Mouse (Mus musculus): ENCODE data around the gene Slc39a11. TPM values are rescaled to one million over a fixed set of nuclear protein-coding genes. Genes with fewer than 3 reads are reported as not detected.

Gene Slc39a11
- polyA plus RNA-seq, 1 experiment from 2014 or later: 25.4 TPM

DNA sequence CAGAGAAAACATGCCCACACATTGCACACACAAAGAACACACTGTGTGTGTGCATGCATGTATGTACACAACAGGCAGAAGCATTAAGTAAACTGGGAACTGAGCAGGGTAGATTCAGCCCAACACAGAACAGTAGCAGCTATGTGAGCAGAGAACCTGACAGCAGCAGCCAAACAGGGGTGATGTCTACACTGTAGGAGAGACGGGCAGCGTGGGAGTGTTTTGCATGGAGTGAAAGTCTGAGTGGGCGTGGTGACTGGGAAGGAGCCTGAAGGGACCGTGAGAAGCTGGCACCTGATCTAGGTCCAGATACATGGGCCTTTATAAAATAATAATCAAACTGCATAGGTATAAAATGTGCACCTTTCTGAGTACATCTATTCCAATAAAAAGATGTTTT, 89.7 kb downstream of the Slc39a11 start:
- Histone ChIP-seq H3K4me2 (replicated peaks; ENCODE audit: low read depth, low read length) (no peak overlapping the region), H3K4me1 (ENCODE audit: insufficient read depth, low read length) (peaks cover 14% of the 10 kb centered on the region; the same call in 1 of the 2 replicates), H3K4me3 (ENCODE audit: low read length) (no peak overlapping the region), H3K27ac (ENCODE audit: low read length) (no peak overlapping the region), H3K9ac (replicated peaks; ENCODE audit: low read length) (no peak overlapping the region), H3K27me3 (ENCODE audit: insufficient read depth, low read length) (no peaks in the 10 kb centered on the region), H3K9me3 (ENCODE audit: low read length) (no peaks in the 10 kb centered on the region), H3K36me3 (ENCODE audit: insufficient read depth, low read length) (no peaks in the 10 kb centered on the region)
- no peak for ATAC-seq (ENCODE audit: low FRiP score, low TSS enrichment)
- whole genome bisulfite sequencing: 46% methylated on average over 4 of the region's 4 CpGs

DNA sequence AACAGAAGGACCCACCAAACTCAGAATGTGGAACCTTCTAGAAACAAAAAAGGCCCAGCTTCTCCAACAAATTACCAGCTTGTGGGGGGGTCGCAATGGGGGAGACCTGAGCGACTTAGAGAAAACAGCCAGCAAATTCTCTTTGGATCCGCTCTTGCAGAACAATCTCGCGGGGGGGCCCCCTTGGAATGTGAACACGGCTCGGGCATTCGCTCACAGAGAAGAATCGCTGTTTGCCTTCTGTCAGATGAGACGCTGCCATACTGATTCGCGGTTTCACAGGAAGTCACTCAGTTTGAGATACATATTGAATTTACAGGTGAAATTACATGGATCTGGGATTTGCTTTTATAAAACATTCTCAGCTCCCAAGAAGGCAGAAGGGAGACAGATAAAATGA, 91.4 kb downstream of the Slc39a11 start:
- no peak overlapping the region for H3K27ac ChIP-seq (ENCODE audit: low read length)
- no peaks in the 10 kb centered on the region for H3K27me3 ChIP-seq (ENCODE audit: insufficient read depth, low read length)
- H3K36me3 ChIP-seq (ENCODE audit: insufficient read depth, low read length): no peaks in the 10 kb centered on the region
- H3K4me2 ChIP-seq (replicated peaks; ENCODE audit: low read depth, low read length): no peak overlapping the region
- no peak overlapping the region for H3K9ac ChIP-seq (replicated peaks; ENCODE audit: low read length)
- H3K9me3 ChIP-seq (ENCODE audit: low read length): no peaks in the 10 kb centered on the region
- H3K4me3 ChIP-seq (ENCODE audit: low read length): no peak overlapping the region
- WGBS: 47% methylated on average over 12 of the region's 12 CpGs
- peaks cover 9% of the 10 kb centered on the region; the same call in 1 of the 2 replicates for H3K4me1 ChIP-seq (ENCODE audit: insufficient read depth, low read length)
- ATAC-seq (ENCODE audit: low FRiP score, low TSS enrichment): no peak

GRCm38 (mm10) chr11:113556142-113556541, 93.7 kb downstream of the Slc39a11 start:
- WGBS: 79% methylated on average over 12 of the region's 12 CpGs

GRCm38 (mm10) chr11:113554701-113555360, 95.0 kb downstream of the Slc39a11 start:
- H3K4me3 ChIP-seq (ENCODE audit: low read length): no peak overlapping the region
- no peak overlapping the region for H3K9ac ChIP-seq (replicated peaks; ENCODE audit: low read length)
- no peak for ATAC-seq (ENCODE audit: low FRiP score, low TSS enrichment)
- H3K36me3 ChIP-seq (ENCODE audit: insufficient read depth, low read length): no peaks in the 10 kb centered on the region
- no peaks in the 10 kb centered on the region for H3K9me3 ChIP-seq (ENCODE audit: low read length)
- no peak overlapping the region for H3K4me2 ChIP-seq (replicated peaks; ENCODE audit: low read depth, low read length)
- H3K27me3 ChIP-seq (ENCODE audit: insufficient read depth, low read length): no peaks in the 10 kb centered on the region
- 78% methylated on average over 7 of the region's 7 CpGs for WGBS
- H3K4me1 ChIP-seq (ENCODE audit: insufficient read depth, low read length): peaks cover 9% of the 10 kb centered on the region; the same call in 1 of the 2 replicates
- no peak overlapping the region for H3K27ac ChIP-seq (ENCODE audit: low read length)

More at GRCm38 (mm10) chr11:113556142-113556541, 93.7 kb downstream of the Slc39a11 start:
- no peak overlapping the region for H3K4me2 ChIP-seq (replicated peaks; ENCODE audit: low read depth, low read length)
- no peaks in the 10 kb centered on the region for H3K27me3 ChIP-seq (ENCODE audit: insufficient read depth, low read length)
- no peaks in the 10 kb centered on the region for H3K9me3 ChIP-seq (ENCODE audit: low read length)
- no peaks in the 10 kb centered on the region for H3K36me3 ChIP-seq (ENCODE audit: insufficient read depth, low read length)
- no peak overlapping the region for H3K9ac ChIP-seq (replicated peaks; ENCODE audit: low read length)
- no peak overlapping the region for H3K27ac ChIP-seq (ENCODE audit: low read length)
- no peak for ATAC-seq (ENCODE audit: low FRiP score, low TSS enrichment)
- peaks cover 9% of the 10 kb centered on the region; the same call in 1 of the 2 replicates for H3K4me1 ChIP-seq (ENCODE audit: insufficient read depth, low read length)
- H3K4me3 ChIP-seq (ENCODE audit: low read length): no peak overlapping the region

DNA sequence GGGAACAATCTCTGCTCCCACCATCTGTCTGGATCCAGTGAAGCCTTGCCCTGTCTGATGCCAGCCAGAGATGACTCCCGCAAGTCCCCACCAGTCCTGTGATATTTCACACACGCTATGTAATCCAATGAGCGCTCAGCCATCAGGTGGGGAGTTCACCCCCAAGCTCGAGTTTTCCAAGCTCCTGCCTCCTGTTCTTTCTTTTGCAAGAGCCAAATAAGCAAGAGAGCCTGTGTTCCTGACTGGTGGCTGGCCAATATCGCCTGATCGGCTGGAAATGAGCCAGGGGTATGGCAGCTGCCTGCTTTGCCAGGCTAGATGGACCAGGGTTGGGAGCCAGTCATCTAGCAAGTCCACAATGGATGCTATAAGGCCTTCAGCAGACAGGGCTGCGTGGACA, 95.7 kb downstream of the Slc39a11 start:
- H3K9me3 ChIP-seq (ENCODE audit: low read length): no peaks in the 10 kb centered on the region
- H3K36me3 ChIP-seq (ENCODE audit: insufficient read depth, low read length): no peaks in the 10 kb centered on the region
- H3K4me2 ChIP-seq (replicated peaks; ENCODE audit: low read depth, low read length): no peak overlapping the region
- H3K9ac ChIP-seq (replicated peaks; ENCODE audit: low read length): no peak overlapping the region
- H3K27ac ChIP-seq (ENCODE audit: low read length): no peak overlapping the region
- ATAC-seq (ENCODE audit: low FRiP score, low TSS enrichment): no peak
- no peak overlapping the region for H3K4me3 ChIP-seq (ENCODE audit: low read length)
- 84% methylated on average over 7 of the region's 7 CpGs for WGBS
- H3K27me3 ChIP-seq (ENCODE audit: insufficient read depth, low read length): no peaks in the 10 kb centered on the region
- peaks cover 6% of the 10 kb centered on the region; the same call in 1 of the 2 replicates for H3K4me1 ChIP-seq (ENCODE audit: insufficient read depth, low read length)

DNA sequence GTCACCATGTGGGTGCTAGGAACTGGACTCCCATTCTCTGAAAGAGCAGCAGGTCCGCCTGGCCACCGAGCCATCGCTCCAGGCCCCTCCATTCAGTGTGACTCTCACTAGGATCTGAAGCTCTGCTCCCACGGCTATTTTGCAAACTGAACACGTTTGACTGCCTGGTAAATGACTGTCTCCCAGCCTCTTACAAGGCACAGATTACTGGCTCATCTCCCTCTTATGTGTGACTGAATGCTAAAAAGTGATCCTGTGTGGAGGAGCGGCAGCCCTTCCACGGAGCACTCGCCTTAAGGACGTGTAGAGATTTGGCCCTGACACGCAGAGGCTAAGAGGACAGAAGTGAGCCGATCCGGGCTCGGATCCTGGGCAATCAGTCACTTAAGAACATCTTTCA, 96.3 kb downstream of the Slc39a11 start:
- WGBS: 84% methylated on average over 13 of the region's 13 CpGs
- H3K27ac ChIP-seq (ENCODE audit: low read length): no peak overlapping the region
- no peaks in the 10 kb centered on the region for H3K27me3 ChIP-seq (ENCODE audit: insufficient read depth, low read length)
- no peak overlapping the region for H3K4me3 ChIP-seq (ENCODE audit: low read length)
- H3K4me1 ChIP-seq (ENCODE audit: insufficient read depth, low read length): peaks cover 5% of the 10 kb centered on the region; the same call in 1 of the 2 replicates
- no peak for ATAC-seq (ENCODE audit: low FRiP score, low TSS enrichment)
- no peak overlapping the region for H3K4me2 ChIP-seq (replicated peaks; ENCODE audit: low read depth, low read length)
- no peaks in the 10 kb centered on the region for H3K36me3 ChIP-seq (ENCODE audit: insufficient read depth, low read length)
- H3K9me3 ChIP-seq (ENCODE audit: low read length): no peaks in the 10 kb centered on the region
- H3K9ac ChIP-seq (replicated peaks; ENCODE audit: low read length): no peak overlapping the region

GRCm38 (mm10) chr11:113552539-113552938, 97.3 kb downstream of the Slc39a11 start:
- Histone ChIP-seq H3K9me3 (ENCODE audit: low read length) (no peaks in the 10 kb centered on the region), H3K9ac (replicated peaks; ENCODE audit: low read length) (no peak overlapping the region), H3K36me3 (ENCODE audit: insufficient read depth, low read length) (no peaks in the 10 kb centered on the region), H3K27ac (ENCODE audit: low read length) (no peak overlapping the region), H3K4me2 (replicated peaks; ENCODE audit: low read depth, low read length) (no peak overlapping the region), H3K4me3 (ENCODE audit: low read length) (no peak overlapping the region), H3K27me3 (ENCODE audit: insufficient read depth, low read length) (no peaks in the 10 kb centered on the region), H3K4me1 (ENCODE audit: insufficient read depth, low read length) (no peaks in the 10 kb centered on the region)
- 80% methylated on average over 10 of the region's 10 CpGs for WGBS
- ATAC-seq (ENCODE audit: low FRiP score, low TSS enrichment): no peak

DNA sequence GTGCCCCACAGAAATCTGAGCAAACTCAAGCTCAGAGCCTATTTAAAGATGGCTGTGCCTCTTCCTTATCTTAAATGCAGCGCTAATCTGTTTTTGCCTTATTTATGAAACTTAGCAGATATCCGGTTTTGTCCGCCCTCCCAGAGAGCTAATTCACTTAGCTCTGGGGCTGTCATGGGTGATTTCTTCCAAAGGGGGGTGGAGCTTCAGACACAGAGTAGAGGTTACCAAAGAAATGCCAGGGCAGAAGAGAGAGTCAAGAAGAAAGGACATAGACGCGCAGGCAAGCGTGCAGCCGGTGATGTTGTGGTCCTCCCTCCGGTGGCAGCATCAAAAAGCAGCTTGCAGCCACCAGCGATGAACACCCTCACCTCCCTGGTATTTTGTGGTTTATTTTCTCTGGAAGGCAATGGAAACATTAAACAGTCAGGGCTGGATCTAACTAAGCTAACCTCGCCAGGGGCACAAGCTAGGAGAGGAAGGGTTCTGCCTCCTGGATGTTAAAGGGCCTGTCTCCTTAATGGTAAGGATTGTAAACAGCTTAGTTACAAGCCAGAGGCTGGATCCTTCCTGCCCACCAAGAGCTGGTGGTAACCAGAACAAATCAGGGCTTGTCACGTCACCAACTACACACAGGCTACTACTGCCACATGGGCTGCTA, 103.5 kb downstream of the Slc39a11 start:
- peaks cover 13% of the 10 kb centered on the region for H3K4me1 ChIP-seq (ENCODE audit: insufficient read depth, low read length)
- WGBS: 41% methylated on average over 11 of the region's 11 CpGs
- no peak overlapping the region for H3K4me3 ChIP-seq (ENCODE audit: low read length)
- H3K36me3 ChIP-seq (ENCODE audit: insufficient read depth, low read length): no peaks in the 10 kb centered on the region
- no peaks in the 10 kb centered on the region for H3K27me3 ChIP-seq (ENCODE audit: insufficient read depth, low read length)
- H3K9me3 ChIP-seq (ENCODE audit: low read length): no peaks in the 10 kb centered on the region
- peak; percentile 84; the same call in 1 of the 2 replicates for ATAC-seq (ENCODE audit: low FRiP score, low TSS enrichment)
- 0 out of 2 replicates have a peak overlapping the region, but pooled peaks have one; percentile 3 for H3K27ac ChIP-seq (ENCODE audit: low read length)
- H3K9ac ChIP-seq (replicated peaks; ENCODE audit: low read length): no peak overlapping the region
- H3K4me2 ChIP-seq (replicated peaks; ENCODE audit: low read depth, low read length): no peak overlapping the region

DNA sequence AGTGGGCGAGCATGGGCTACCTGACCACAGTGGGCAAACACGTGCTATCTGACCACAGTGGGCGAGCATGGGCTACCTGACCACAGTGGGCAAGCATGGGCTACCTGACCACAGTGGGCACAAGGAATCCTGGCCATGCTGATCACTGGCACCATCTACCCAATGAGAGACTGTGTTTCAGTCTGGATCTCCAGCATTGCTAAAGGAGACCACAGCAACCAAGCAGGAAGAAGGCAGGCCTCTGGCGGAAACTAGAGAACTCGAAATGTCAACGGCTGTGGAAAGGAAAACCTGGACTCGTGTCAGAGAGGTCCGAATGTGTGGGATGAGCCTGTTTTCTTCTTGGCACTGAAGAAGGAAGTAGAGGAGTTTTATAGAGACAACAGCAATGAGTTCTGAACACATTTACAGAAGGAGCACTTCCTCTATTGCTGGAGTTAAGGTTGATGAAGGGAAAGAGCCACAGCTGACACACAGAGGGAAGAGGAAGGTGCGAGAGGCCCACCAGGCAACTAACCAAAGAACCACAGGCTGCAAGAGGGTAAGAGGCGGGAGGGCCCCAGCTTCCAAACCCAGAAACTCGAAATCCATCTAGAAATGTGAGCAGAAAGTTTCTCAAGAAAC, 105.8 kb downstream of the Slc39a11 start:
- Histone ChIP-seq H3K4me2 (replicated peaks; ENCODE audit: low read depth, low read length) (no peak overlapping the region), H3K27ac (ENCODE audit: low read length) (no peak overlapping the region), H3K4me1 (ENCODE audit: insufficient read depth, low read length) (peaks cover 15% of the 10 kb centered on the region), H3K4me3 (ENCODE audit: low read length) (no peak overlapping the region), H3K9me3 (ENCODE audit: low read length) (no peaks in the 10 kb centered on the region), H3K36me3 (ENCODE audit: insufficient read depth, low read length) (no peaks in the 10 kb centered on the region), H3K27me3 (ENCODE audit: insufficient read depth, low read length) (no peaks in the 10 kb centered on the region), H3K9ac (replicated peaks; ENCODE audit: low read length) (no peak overlapping the region)
- ATAC-seq (ENCODE audit: low FRiP score, low TSS enrichment): no peak
- 66% methylated on average over 11 of the region's 11 CpGs for WGBS

DNA sequence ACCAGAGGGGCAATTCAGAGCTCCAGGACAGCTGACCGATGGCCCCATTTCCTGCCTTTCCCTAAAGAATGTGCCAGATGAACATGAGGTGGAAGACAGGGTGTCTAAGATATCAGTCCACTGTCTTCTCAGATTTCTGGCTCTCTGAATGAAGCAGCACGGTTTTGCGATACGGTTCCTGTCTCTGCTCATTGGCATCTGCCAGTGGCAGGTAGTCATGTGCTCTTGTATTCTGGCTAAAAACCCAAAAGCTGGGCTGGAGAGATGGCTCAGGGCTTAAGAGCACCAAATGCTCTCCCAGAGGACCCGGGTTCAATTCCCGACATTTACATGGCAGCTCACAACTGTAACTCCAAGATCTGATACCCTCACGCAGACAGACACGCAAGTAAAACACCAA, 108.8 kb downstream of the Slc39a11 start:
- H3K4me3 ChIP-seq (ENCODE audit: low read length): no peak overlapping the region
- H3K4me1 ChIP-seq (ENCODE audit: insufficient read depth, low read length): peaks cover 8% of the 10 kb centered on the region
- H3K27me3 ChIP-seq (ENCODE audit: insufficient read depth, low read length): no peaks in the 10 kb centered on the region
- WGBS: 85% methylated on average over 8 of the region's 8 CpGs
- H3K36me3 ChIP-seq (ENCODE audit: insufficient read depth, low read length): no peaks in the 10 kb centered on the region
- no peak overlapping the region for H3K9ac ChIP-seq (replicated peaks; ENCODE audit: low read length)
- H3K4me2 ChIP-seq (replicated peaks; ENCODE audit: low read depth, low read length): no peak overlapping the region
- no peaks in the 10 kb centered on the region for H3K9me3 ChIP-seq (ENCODE audit: low read length)
- no peak for ATAC-seq (ENCODE audit: low FRiP score, low TSS enrichment)
- H3K27ac ChIP-seq (ENCODE audit: low read length): no peak overlapping the region

Data from kidney, embryonic 16.5 days (tissue).